Mouse (Mus musculus): ENCODE data around the gene Clec10a. TPM values are rescaled to one million over a fixed set of nuclear protein-coding genes. Genes with fewer than 3 reads are reported as not detected.

Clec10a gene
- total RNA-seq, 4 experiments from 2014 or later, result 1.1 to 1.8 (median 1.4) TPM

DNA sequence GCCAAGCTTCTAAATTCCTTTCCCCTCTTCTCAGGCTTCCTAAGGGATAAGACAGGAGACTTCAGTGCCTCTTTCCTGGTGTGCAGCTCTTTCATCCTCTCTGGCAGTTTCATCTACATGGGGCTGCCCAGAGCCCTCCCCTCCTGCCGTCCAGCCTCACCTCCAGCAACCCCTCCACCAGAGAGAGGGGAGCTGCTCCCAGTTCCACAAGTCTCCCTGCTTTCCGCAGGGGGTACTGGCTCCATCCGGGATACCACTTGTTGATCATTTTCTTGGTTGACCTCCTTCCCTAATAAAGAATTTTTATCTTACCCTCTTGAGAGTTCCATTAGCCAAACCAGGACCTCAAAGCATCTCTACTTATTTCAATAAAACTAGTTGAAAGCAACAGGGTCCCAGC lies 60.1 kb downstream of the Clec10a start:
- peak in 1 of 2 experiments; percentile 3 for DNase-seq (ENCODE audit: low spot score in 2 of 2)

GRCm38 (mm10) chr11:70218039-70218438 lies 62.0 kb downstream of the Clec10a start:
- DNase-seq (ENCODE audit: low spot score in 2 of 2), result no peak

GRCm38 (mm10) chr11:70218741-70219470 lies 62.9 kb downstream of the Clec10a start:
- peak in 1 of 2 experiments; percentile 5 for DNase-seq (ENCODE audit: low spot score in 2 of 2)

DNA sequence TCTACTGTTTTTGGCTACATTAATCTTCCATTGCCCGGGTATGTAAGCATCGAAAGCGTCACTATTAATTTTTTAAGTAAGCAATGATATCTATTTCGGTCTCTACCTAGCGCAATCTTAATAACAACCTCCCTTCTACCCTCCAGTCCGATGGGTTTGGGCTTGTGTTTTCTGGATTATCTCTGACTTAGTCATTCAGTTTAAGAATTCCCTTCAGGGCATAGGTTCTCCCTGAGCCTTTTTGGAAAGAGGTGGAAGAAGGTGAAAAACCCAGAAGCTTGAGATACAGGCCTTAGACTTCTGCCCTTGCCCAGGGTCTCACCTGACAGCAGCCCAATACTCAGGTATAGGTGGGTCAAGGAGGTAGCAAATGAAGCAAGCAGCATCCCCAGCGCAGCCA lies 63.9 kb downstream of the Clec10a start:
- DNase-seq (ENCODE audit: low spot score in 2 of 2), result peak in 1 of 2 experiments; percentile 5

- no peak for DNase-seq (ENCODE audit: low spot score in 2 of 2)
These were observed 64.3 kb downstream of the Clec10a start for GRCm38 (mm10) chr11:70220323-70220722.

Other genes starting within 250 kb of the Clec10a start
- 10 to 100 TPM; 28.2 to 44.5 (median 38.4) TPM for gene Gps2, start 242.3 kb upstream of the Clec10a start, total RNA-seq (2022)
- gene Eif5a, start 234.2 kb upstream of the Clec10a start, total RNA-seq (2022), result 100 to 1,000 TPM; 395 to 425 (median 420) TPM
- gene Ybx2, start 220.4 kb upstream of the Clec10a start, total RNA-seq (2022), result 10 to 100 TPM; 10.6 to 18.7 (median 13.9) TPM
- 1 to 10 TPM; 3.0 to 4.6 (median 3.8) TPM for gene Slc2a4, start 208.0 kb upstream of the Clec10a start, total RNA-seq (2022)
- not detected for gene Cldn7, start 191.4 kb upstream of the Clec10a start, total RNA-seq (2022)
- gene Ctdnep1, start 175.0 kb upstream of the Clec10a start, total RNA-seq (2022), result 100 to 1,000 TPM; 108 to 123 (median 119) TPM
- 10 to 100 TPM; 69.7 to 96.0 (median 77.7) TPM for gene Elp5, start 173.7 kb upstream of the Clec10a start, total RNA-seq (2022)
- 100 to 1,000 TPM; 232 to 255 (median 246) TPM for gene Gabarap, start 165.1 kb upstream of the Clec10a start, total RNA-seq (2022)
- gene Phf23, start 160.4 kb upstream of the Clec10a start, total RNA-seq (2022), result 10 to 100 TPM; 45.2 to 59.7 (median 49.7) TPM
- gene Dvl2, start 155.6 kb upstream of the Clec10a start, total RNA-seq (2022), result 10 to 100 TPM; 35.4 to 54.0 (median 41.6) TPM
- 10 to 100 TPM; 60.3 to 69.1 (median 64.8) TPM for gene Acadvl, start 140.8 kb upstream of the Clec10a start, total RNA-seq (2022)
- gene Dlg4, start 139.3 kb upstream of the Clec10a start, total RNA-seq (2022), result 100 to 1,000 TPM; 730 to 858 (median 789) TPM
- 1 to 10 TPM in 1 of 4 experiments, under 1 TPM in 3; 0.79 to 3.0 (median 0.90) TPM for gene Asgr1, start 102.1 kb upstream of the Clec10a start, total RNA-seq (2022)
- gene Asgr2, start 63.6 kb upstream of the Clec10a start, total RNA-seq (2022), result under 1 TPM in 1 of 4 experiments, not detected in 3; 0.32 TPM
- 1 to 10 TPM in 1 of 4 experiments, under 1 TPM in 2, not detected in 1; 0.45 to 1.9 (median 0.52) TPM for gene Mgl2, start 25.9 kb upstream of the Clec10a start, total RNA-seq (2022)
- 10 to 100 TPM; 35.6 to 44.8 (median 42.1) TPM for gene Slc16a11, start 56.6 kb downstream of the Clec10a start, total RNA-seq (2022)
- gene Slc16a13, start 64.9 kb downstream of the Clec10a start, total RNA-seq (2022), result 1 to 10 TPM; 6.5 to 9.5 (median 7.4) TPM
- 1 to 10 TPM in 1 of 4 experiments, under 1 TPM in 3; 0.91 to 1.9 (median 0.95) TPM for gene Bcl6b, start 73.6 kb downstream of the Clec10a start, total RNA-seq (2022)
- gene 0610010K14Rik, start 81.7 kb downstream of the Clec10a start, total RNA-seq (2022), result 10 to 100 TPM; 39.3 to 45.7 (median 42.6) TPM
- 1 to 10 TPM; 2.5 to 8.6 (median 3.5) TPM for gene Gm21988, start 83.6 kb downstream of the Clec10a start, total RNA-seq (2022)
- 100 to 1,000 TPM; 203 to 263 (median 244) TPM for gene Rnasek, start 83.6 kb downstream of the Clec10a start, total RNA-seq (2022)
- under 1 TPM; 0.17 to 0.41 (median 0.37) TPM for gene Alox12, start 99.2 kb downstream of the Clec10a start, total RNA-seq (2022)
- under 1 TPM in 3 of 4 experiments, not detected in 1; 0.18 to 0.38 (median 0.18) TPM for gene Alox12e, start 166.4 kb downstream of the Clec10a start, total RNA-seq (2022)
- gene Alox15, start 195.8 kb downstream of the Clec10a start, total RNA-seq (2022), result under 1 TPM in 2 of 4 experiments, not detected in 2; 0.45 to 0.61 TPM

Data from layer of hippocampus, adult 8-10 months (tissue).